Mouse (Mus musculus) intestine, embryonic 15.5 days (tissue): ENCODE results near the gene Pakap. TPM values are rescaled to one million over a fixed set of nuclear protein-coding genes. Genes with fewer than 3 reads are reported as not detected.

ENCODE experiments used
- ATAC-seq: fragments of 200-750 bp; cut with Nextera tagmentation; 2 replicates; pipeline ENCODE4 v1.8.0; 2017; ENCODE audit warnings: moderate TSS enrichment, moderate library complexity
- H3K27ac ChIP-seq: fragments of 300-500 bp; sonication (generic); 2 replicates; pipeline ENCODE4 v1.5.1; 2015; ENCODE audit warnings: mild to moderate bottlenecking, inconsistent platforms
- H3K27me3 ChIP-seq: fragments of 300-500 bp; sonication (generic); replicated peaks from 2 replicates; pipeline ENCODE4 v1.6.1; 2015; ENCODE audit warnings: inconsistent platforms
- H3K36me3 ChIP-seq: fragments of 300-500 bp; sonication (generic); 2 replicates; pipeline ENCODE4 v1.6.1; 2015; ENCODE audit warnings: inconsistent platforms
- H3K4me1 ChIP-seq: fragments of 300-500 bp; sonication (generic); replicated peaks from 2 replicates; pipeline ENCODE4 v1.6.1; 2015; ENCODE audit warnings: inconsistent platforms
- H3K4me2 ChIP-seq: fragments of 300-500 bp; sonication (generic); replicated peaks from 2 replicates; pipeline ENCODE4 v1.6.1; 2015; ENCODE audit warnings: mild to moderate bottlenecking, inconsistent platforms
- H3K4me3 ChIP-seq: fragments of 300-500 bp; sonication (generic); replicated peaks from 2 replicates; pipeline ENCODE4 v1.5.1; 2015; ENCODE audit warnings: inconsistent platforms
- H3K9ac ChIP-seq: fragments of 300-500 bp; sonication (generic); 2 replicates; pipeline ENCODE4 v1.6.1; 2015; ENCODE audit warnings: inconsistent platforms
- H3K9me3 ChIP-seq: fragments of 300-500 bp; sonication (generic); 2 replicates; pipeline ENCODE4 v1.6.1; 2016; ENCODE audit warnings: inconsistent platforms
- WGBS: fragments of 180-500 bp; shearing (Covaris S2); methylation state at CpG from one replicate; pipeline ENCODE4 v1.1.7; 2015; 5-methylcytosine and 5-hydroxymethylcytosine counted together
- polyA plus RNA-seq: library from polyadenylated mRNA; unstranded; fragments of >200 nt; fragmentation: Nextera tagmentation; extraction: Ambion mirVana; gene quantifications from 2 replicates; pipeline ENCODE4 v1.2.1, GENCODE M21; 2015

Pakap gene
- polyA plus RNA-seq, 1 experiment from 2014 or later, result 25.9 TPM

DNA sequence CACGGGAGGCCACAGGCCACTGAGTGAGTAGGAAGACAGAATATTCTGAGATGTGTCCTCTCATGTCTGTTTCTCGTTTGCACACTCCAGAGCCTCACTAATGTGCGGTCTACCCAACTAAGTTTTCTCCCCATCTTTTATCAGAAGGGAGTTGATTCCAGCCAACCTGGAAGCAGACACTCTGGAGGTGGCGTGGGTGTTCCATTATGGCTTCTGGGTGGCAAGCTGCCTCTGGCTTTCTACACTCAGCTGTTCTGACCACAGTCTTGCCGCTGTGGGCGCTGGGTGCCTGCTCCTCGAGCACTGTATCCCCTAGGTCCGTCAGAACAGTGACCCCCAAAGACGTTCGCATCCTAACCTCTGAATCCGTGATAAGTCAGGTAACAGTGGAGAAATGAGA lies 115.0 kb downstream of the Pakap start:
- Histone ChIP-seq H3K4me1 (no peaks in the 10 kb centered on the region; the same call in 1 of the 2 replicates), H3K36me3 (no peaks in the 10 kb centered on the region), H3K4me3 (no peak overlapping the region), H3K4me2 (no peak overlapping the region), H3K27me3 (no peaks in the 10 kb centered on the region), H3K9me3 (no peaks in the 10 kb centered on the region), H3K9ac (no peak overlapping the region), H3K27ac (no peak overlapping the region)
- 89% methylated on average over 11 of the region's 11 CpGs for WGBS
- ATAC-seq, result no peak

DNA sequence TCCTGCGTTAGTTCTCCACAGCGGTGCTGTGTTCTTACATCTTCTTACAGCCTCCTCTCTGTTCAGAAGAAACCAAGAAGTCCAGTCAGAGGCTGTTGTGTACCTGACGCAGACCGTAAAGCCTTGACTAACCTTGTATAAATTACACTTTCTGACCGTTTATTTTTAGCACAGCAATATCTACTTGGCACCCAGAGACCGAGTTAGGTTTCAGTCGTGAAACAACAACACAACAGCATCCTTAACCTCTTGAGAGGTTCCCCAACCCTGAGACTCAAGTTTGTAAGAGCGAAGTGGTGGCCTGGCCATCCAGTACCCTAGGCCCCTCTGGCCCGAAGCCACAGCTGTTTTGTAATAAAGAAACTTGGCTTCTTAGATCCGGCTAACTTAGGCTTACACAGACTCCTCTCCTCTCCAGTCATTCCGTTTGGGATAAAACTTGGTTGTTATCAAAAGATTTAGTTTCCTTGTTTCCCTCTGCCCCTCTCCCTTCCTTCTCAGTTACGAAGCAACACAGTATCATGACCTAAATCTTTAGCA lies 116.8 kb downstream of the Pakap start:
- Histone ChIP-seq H3K27me3 (no peaks in the 10 kb centered on the region), H3K4me1 (no peaks in the 10 kb centered on the region), H3K4me2 (no peak overlapping the region), H3K4me3 (no peak overlapping the region), H3K9me3 (no peaks in the 10 kb centered on the region), H3K9ac (no peak overlapping the region), H3K36me3 (no peaks in the 10 kb centered on the region), H3K27ac (no peak overlapping the region)
- 70% methylated on average over 12 of the region's 12 CpGs for WGBS
- ATAC-seq, result no peak

DNA sequence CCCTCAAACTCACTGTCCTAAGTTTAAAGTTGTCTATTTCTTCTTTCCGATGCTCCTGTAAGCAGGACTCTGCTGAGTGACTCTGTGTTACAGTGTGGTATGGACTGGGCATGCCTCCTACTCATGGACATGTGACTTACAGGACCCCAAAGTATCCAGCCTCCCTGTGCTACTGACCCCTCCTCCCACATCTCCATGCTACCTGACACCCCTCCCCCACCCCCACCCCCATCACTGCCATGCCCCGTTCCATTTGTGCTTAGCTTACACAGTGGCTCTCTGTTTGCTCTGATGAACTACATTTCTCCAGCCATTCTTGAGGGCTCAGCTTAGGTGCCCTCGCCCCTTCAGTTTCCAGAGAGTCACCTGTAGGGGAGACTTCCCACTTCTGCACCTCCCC lies 118.8 kb downstream of the Pakap start:
- Histone ChIP-seq H3K4me1 (no peaks in the 10 kb centered on the region), H3K27me3 (no peaks in the 10 kb centered on the region)
- WGBS, result 52% methylated on average over 3 of the region's 3 CpGs

DNA sequence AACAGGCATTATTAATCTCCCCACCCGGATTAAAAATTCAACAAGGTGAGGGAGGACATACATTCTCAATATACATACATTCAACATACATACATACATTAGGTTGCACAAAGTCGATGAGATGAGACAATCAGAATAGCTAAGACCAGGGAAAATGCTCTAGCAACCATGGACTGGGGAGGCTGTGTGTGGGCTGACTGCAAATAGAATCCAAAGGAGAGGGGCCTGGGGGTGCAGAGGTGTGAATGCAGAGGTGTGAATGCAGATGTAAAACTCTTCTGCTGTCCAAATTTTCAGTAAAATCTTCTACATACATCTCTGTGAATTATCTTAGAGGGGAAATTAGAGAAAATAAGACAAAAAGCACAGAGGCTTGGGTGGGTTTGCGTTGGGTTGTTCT lies 119.6 kb downstream of the Pakap start:
- Histone ChIP-seq H3K4me1 (no peaks in the 10 kb centered on the region), H3K27me3 (no peaks in the 10 kb centered on the region), H3K9ac (no peak overlapping the region), H3K36me3 (no peaks in the 10 kb centered on the region), H3K9me3 (no peaks in the 10 kb centered on the region), H3K27ac (no peak overlapping the region), H3K4me2 (no peak overlapping the region), H3K4me3 (no peak overlapping the region)
- 79% methylated on average over 3 of the region's 3 CpGs for WGBS
- no peak for ATAC-seq

More for the DNA sequence above, 118.8 kb downstream of the Pakap start:
- Histone ChIP-seq H3K4me2 (no peak overlapping the region), H3K9ac (no peak overlapping the region), H3K4me3 (no peak overlapping the region), H3K9me3 (no peaks in the 10 kb centered on the region), H3K27ac (no peak overlapping the region), H3K36me3 (no peaks in the 10 kb centered on the region)
- no peak for ATAC-seq

DNA sequence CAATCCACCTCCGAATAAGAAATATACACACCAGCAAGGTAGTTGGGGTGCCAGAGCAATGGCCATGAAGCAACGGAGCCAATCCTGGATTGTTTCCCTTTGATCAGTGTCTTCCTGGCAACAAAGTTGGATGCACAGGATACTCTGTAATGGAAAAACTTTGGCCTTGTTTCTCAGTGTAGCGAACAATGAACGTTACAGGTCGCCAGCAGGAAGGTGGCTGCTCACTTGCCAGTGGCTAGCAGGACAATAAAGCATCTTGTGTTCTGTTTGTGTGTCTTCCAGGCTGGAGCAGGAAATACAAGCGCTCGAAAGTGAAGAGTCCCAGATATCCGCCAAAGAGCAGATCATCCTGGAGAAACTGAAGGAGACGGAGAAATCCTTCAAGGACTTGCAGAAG lies 120.2 kb downstream of the Pakap start:
- Histone ChIP-seq H3K4me1 (no peaks in the 10 kb centered on the region), H3K27me3 (no peaks in the 10 kb centered on the region), H3K36me3 (no peaks in the 10 kb centered on the region), H3K27ac (no peak overlapping the region), H3K4me2 (no peak overlapping the region), H3K4me3 (no peak overlapping the region), H3K9me3 (no peaks in the 10 kb centered on the region), H3K9ac (no peak overlapping the region)
- no peak for ATAC-seq
- WGBS, result 66% methylated on average over 9 of the region's 9 CpGs

GRCm38 (mm10) chr4:57690001-57690400 lies 122.0 kb downstream of the Pakap start:
- 76% methylated on average over 6 of the region's 6 CpGs for WGBS
- H3K27me3 ChIP-seq, result no peaks in the 10 kb centered on the region
- no peaks in the 10 kb centered on the region for H3K36me3 ChIP-seq
- H3K4me3 ChIP-seq, result no peak overlapping the region
- H3K9ac ChIP-seq, result no peak overlapping the region
- H3K4me1 ChIP-seq, result no peaks in the 10 kb centered on the region
- H3K4me2 ChIP-seq, result no peak overlapping the region
- no peak overlapping the region for H3K27ac ChIP-seq
- no peak for ATAC-seq
- H3K9me3 ChIP-seq, result no peaks in the 10 kb centered on the region

DNA sequence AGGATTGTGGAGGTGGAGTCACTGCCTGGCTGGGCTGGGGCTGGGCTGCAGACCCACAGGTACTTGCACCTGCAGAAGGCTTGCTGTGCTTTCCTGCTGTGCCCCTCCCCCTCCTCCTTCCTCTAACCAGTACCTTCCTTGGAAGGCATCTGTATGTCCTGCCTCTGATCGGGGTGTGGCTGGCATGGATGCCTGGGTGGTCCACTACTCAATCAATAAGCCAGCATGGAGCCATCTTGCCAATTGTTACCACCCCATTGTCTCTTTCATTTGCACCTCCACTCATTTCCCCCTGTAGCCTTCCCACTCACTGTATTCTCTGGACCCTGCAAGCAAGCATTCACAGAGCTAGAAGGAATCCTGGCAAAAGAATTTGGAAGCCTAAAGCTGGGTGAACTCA lies 122.8 kb downstream of the Pakap start:
- no peak for ATAC-seq
- no peak overlapping the region for H3K4me3 ChIP-seq
- no peaks in the 10 kb centered on the region for H3K4me1 ChIP-seq
- no peak overlapping the region for H3K27ac ChIP-seq
- no peak overlapping the region for H3K9ac ChIP-seq
- no peak overlapping the region for H3K4me2 ChIP-seq
- H3K27me3 ChIP-seq, result no peaks in the 10 kb centered on the region
- no peaks in the 10 kb centered on the region for H3K9me3 ChIP-seq
- WGBS, result 25% methylated on average over 1 of the region's 1 CpGs
- H3K36me3 ChIP-seq, result no peaks in the 10 kb centered on the region

DNA sequence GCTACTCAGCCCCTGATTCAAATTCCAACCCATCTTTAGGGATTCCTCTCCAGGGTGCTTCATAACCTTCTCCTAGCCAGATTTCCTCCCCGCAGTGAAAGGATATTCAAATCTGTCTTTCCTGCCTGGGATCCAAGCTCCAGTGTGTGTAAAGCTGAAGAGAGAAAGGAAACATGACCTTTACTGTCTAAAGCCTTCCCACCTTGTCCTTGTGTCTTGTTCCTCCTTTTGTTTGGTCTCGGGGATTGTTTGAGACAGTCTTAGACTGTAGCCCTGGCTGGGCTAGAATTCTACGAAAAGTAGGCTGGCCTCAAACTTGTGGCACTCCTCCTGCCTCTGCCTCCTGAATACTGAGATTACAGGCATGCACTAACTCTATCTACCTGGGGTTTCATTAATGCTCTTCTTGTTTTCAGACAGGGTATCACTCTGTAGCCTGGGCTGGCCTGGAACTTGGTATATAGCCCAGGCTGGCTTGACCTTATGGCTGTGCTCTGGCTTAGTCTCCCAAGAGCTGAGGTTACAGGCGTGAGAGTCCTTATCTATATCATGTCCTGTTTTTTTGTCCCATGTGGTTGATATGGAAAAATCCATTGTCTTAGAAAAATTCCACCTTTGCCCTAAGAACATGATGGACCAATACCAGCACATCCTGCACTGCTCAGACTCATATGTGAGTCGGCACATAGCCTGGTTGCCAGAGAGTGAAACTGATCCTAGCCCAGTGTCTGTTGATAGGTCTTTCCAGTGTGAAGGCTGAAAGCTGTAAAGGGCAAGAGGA lies 126.6 kb downstream of the Pakap start:
- no peak for ATAC-seq
- Histone ChIP-seq H3K4me3 (no peak overlapping the region), H3K36me3 (no peaks in the 10 kb centered on the region), H3K9me3 (no peaks in the 10 kb centered on the region), H3K27ac (no peak overlapping the region), H3K27me3 (no peaks in the 10 kb centered on the region), H3K4me2 (no peak overlapping the region), H3K9ac (no peak overlapping the region), H3K4me1 (no peaks in the 10 kb centered on the region)
- WGBS, result 82% methylated on average over 5 of the region's 5 CpGs

GRCm38 (mm10) chr4:57696955-57697354 lies 129.0 kb downstream of the Pakap start:
- no peaks in the 10 kb centered on the region for H3K27me3 ChIP-seq
- no peaks in the 10 kb centered on the region for H3K36me3 ChIP-seq
- WGBS, result 95% methylated on average over 11 of the region's 11 CpGs
- no peak for ATAC-seq
- H3K27ac ChIP-seq, result no peak overlapping the region
- no peak overlapping the region for H3K4me2 ChIP-seq
- no peak overlapping the region for H3K9ac ChIP-seq
- H3K4me1 ChIP-seq, result no peaks in the 10 kb centered on the region
- H3K4me3 ChIP-seq, result no peak overlapping the region
- H3K9me3 ChIP-seq, result no peaks in the 10 kb centered on the region

DNA sequence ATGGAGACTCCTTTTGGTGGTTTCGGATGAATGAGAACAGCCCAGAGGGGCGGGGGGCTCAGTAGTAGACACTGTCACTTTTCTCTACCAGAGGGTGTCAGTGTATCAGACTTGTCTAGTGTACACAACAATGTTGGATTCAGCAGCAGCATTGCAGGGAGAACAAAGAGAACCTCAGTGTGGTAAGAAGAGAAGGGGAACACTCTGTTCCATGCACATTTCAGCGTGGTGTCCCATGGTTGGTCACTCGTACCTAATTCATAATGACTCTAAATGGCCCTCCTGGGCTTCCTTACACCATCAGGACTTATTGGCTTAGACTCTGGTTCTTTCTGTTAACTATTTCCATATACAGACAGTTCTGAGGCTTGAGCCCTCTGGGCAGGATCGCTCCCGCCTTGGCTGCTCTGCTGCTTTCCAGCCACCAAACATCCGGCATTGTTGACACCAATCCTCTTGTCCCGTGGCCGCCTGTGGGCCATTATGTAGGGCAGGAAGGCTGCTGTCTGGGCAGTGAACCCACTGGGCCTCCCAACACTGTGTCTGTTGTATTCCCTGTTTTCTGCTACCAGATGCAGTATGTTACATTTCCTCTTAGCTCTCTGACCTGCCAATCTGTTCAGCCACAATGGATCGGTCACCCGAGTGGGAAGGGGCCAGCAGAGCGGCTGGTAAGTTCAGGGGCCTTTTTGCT lies 130.1 kb downstream of the Pakap start:
- no peaks in the 10 kb centered on the region for H3K27me3 ChIP-seq
- no peak overlapping the region for H3K4me2 ChIP-seq
- no peaks in the 10 kb centered on the region for H3K4me1 ChIP-seq
- no peak overlapping the region for H3K9ac ChIP-seq
- no peak for ATAC-seq
- WGBS, result 78% methylated on average over 12 of the region's 12 CpGs
- no peaks in the 10 kb centered on the region for H3K9me3 ChIP-seq
- H3K27ac ChIP-seq, result no peak overlapping the region
- no peaks in the 10 kb centered on the region for H3K36me3 ChIP-seq
- no peak overlapping the region for H3K4me3 ChIP-seq

DNA sequence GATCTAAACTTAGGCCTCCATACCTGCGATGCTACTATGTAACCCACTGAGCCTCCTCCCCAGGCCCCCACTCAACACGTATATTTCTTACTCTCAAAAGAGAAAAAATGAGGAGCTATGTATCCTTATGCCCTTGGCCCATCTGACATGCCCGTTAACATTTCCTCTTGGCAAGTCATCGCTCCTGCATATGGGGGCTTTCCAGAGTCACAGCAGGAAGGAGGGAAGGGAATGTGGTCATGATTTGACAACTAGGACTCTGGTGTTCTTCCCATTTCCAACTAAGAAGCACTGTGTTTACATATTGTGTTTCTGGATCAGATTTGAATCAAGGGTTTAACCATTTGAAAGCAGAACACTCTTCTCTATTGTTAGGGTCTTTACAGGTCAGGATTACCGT lies 133.6 kb downstream of the Pakap start:
- no peak for ATAC-seq
- 82% methylated on average over 5 of the region's 5 CpGs for WGBS
- H3K36me3 ChIP-seq, result no peaks in the 10 kb centered on the region
- H3K4me2 ChIP-seq, result no peak overlapping the region
- H3K4me3 ChIP-seq, result no peak overlapping the region
- no peak overlapping the region for H3K9ac ChIP-seq
- no peaks in the 10 kb centered on the region for H3K4me1 ChIP-seq
- H3K27me3 ChIP-seq, result no peaks in the 10 kb centered on the region
- H3K9me3 ChIP-seq, result no peaks in the 10 kb centered on the region
- H3K27ac ChIP-seq, result no peak overlapping the region

GRCm38 (mm10) chr4:57703574-57704470 lies 135.8 kb downstream of the Pakap start:
- ATAC-seq, result no peak
- H3K4me3 ChIP-seq, result no peak overlapping the region
- H3K9ac ChIP-seq, result no peak overlapping the region
- H3K9me3 ChIP-seq, result no peaks in the 10 kb centered on the region
- no peak overlapping the region for H3K27ac ChIP-seq
- 72% methylated on average over 11 of the region's 11 CpGs for WGBS
- no peaks in the 10 kb centered on the region for H3K4me1 ChIP-seq
- no peak overlapping the region for H3K4me2 ChIP-seq
- no peaks in the 10 kb centered on the region for H3K27me3 ChIP-seq
- H3K36me3 ChIP-seq, result no peaks in the 10 kb centered on the region
